Mouse (Mus musculus) embryonic stem cell, embryonic (primary cell): Measurements from ENCODE around the gene Angptl6.

Source experiments
- CTCF ChIA-PET, 4 experiments: fragments of 300-600 bp in 2 of 4; fragments of 350-600 bp in 2 of 4; sonication (Branson Sonifier 250); formaldehyde crosslinking; loops; one replicate each; lab custom pipeline; 2022; ENCODE audit warnings: inconsistent platforms in 2 of 4; lab: Charles Lee
- POLR2A ChIA-PET, 4 experiments: fragments of 300-600 bp in 2 of 4; fragments of 350-600 bp in 2 of 4; sonication (Branson Sonifier 250); formaldehyde crosslinking; loops; one replicate each; lab custom pipeline; 2022; ENCODE audit warnings: antibody characterized with exemption in 4 of 4, inconsistent platforms in 1 of 4; lab: Charles Lee

The Angptl6 gene

GRCm38 (mm10) chr9:20873521-20873920, 6.0 kb downstream of the Angptl6 start:
- ChIA-PET POLR2A (interaction anchor here in 2 of 4 experiments (0.9 to 1.9 kb wide), 3 partner anchors 8 to 20 kb away, joined by 3 to 8 read pairs (median 4); no protein-coding TSS in a partner anchor), CTCF (interaction anchor here in 1 of 4 experiments (0.8 kb wide), 1 partner anchor 10 kb away, joined by 5 read pairs; no protein-coding TSS in a partner anchor)

GRCm38 (mm10) chr9:20872991-20873390, 6.5 kb downstream of the Angptl6 start:
- ChIA-PET POLR2A (interaction anchor here in 2 of 4 experiments (0.8 to 1.9 kb wide), 3 partner anchors 7 to 264 kb away, joined by 3 to 8 read pairs (median 4); no protein-coding TSS in a partner anchor), CTCF (no interaction called here)

- CTCF ChIA-PET, result interaction anchor here (0.6 to 2.2 kb wide), 14 partner anchors 9 to 495 kb away, joined by 3 to 7 read pairs (median 3); partner anchors contain the start of gene Eif3g (in 1 of the 4)
Observed at GRCm38 (mm10) chr9:20870211-20871173, 9.0 kb downstream of the Angptl6 start.

GRCm38 (mm10) chr9:20869246-20869645, 10.3 kb downstream of the Angptl6 start:
- POLR2A ChIA-PET, result interaction anchor here in 3 of 4 experiments (0.5 to 2.5 kb wide), 13 partner anchors 9 to 896 kb away, joined by 3 to 15 read pairs (median 4); partner anchors contain the start of genes Eif3g (in 2 of the 3), Gm38431 (in 1 of the 3), Pin1 (in 1 of the 3) and Raver1 (in 1 of the 3)
- CTCF ChIA-PET, result interaction anchor here in 3 of 4 experiments (0.6 to 2.2 kb wide), 7 partner anchors 10 to 202 kb away, joined by 3 to 6 read pairs (median 4); no protein-coding TSS in a partner anchor

More at GRCm38 (mm10) chr9:20870211-20871173, 9.0 kb downstream of the Angptl6 start:
- POLR2A ChIA-PET, result interaction anchor here in 3 of 4 experiments (0.5 to 2.5 kb wide), 17 partner anchors 8 to 221 kb away, joined by 3 to 15 read pairs (median 4); partner anchors contain the start of genes Eif3g (in 2 of the 3), Gm38431 (in 1 of the 3), Pin1 (in 1 of the 3) and Raver1 (in 1 of the 3)

GRCm38 (mm10) chr9:20868448-20869001, 11.0 kb downstream of the Angptl6 start, which contains the start of gene A230050P20Rik:
A230050P20Rik (plus strand) TSS chr9:20868642.
- ChIA-PET POLR2A (interaction anchor here in 2 of 4 experiments (1.5 to 6.3 kb wide), 5 partner anchors 10 to 38 kb away, joined by 3 to 29 read pairs (median 9); partner anchors contain the start of genes Angptl6 (in 1 of the 2) and Eif3g (in 1 of the 2)), CTCF (interaction anchor here in 2 of 4 experiments (0.5 to 2.2 kb wide), 5 partner anchors 9 to 322 kb away, joined by 3 to 5 read pairs (median 4); no protein-coding TSS in a partner anchor)

- CTCF ChIA-PET, result interaction anchor here in 2 of 4 experiments (1.0 to 1.2 kb wide), 2 partner anchors 110 to 173 kb away, joined by 3 to 4 read pairs; no protein-coding TSS in a partner anchor
- POLR2A ChIA-PET, result interaction anchor here in 2 of 4 experiments (0.9 to 6.3 kb wide), 5 partner anchors 8 to 106 kb away, joined by 3 to 29 read pairs (median 4); partner anchors contain the start of gene Angptl6 (in 1 of the 2)
Observed at GRCm38 (mm10) chr9:20866879-20867278, 12.6 kb downstream of the Angptl6 start.

GRCm38 (mm10) chr9:20862225-20862624, 17.3 kb downstream of the Angptl6 start:
- ChIA-PET CTCF (interaction anchor here (0.6 to 3.4 kb wide), 25 partner anchors 8 to 358 kb away, joined by 3 to 13 read pairs (median 3); no protein-coding TSS in a partner anchor), POLR2A (interaction anchor here in 2 of 4 experiments (0.9 to 2.8 kb wide), 2 partner anchors 16 kb away, joined by 4 to 14 read pairs; no protein-coding TSS in a partner anchor)

GRCm38 (mm10) chr9:20861821-20862220, 17.7 kb downstream of the Angptl6 start:
- POLR2A ChIA-PET, result interaction anchor here in 2 of 4 experiments (0.7 to 2.8 kb wide), 3 partner anchors 9 to 16 kb away, joined by 3 to 14 read pairs (median 4); no protein-coding TSS in a partner anchor
- CTCF ChIA-PET, result interaction anchor here (0.5 to 3.4 kb wide), 26 partner anchors 9 to 380 kb away, joined by 3 to 13 read pairs (median 4); no protein-coding TSS in a partner anchor

GRCm38 (mm10) chr9:20859926-20860325, 19.6 kb downstream of the Angptl6 start:
- POLR2A ChIA-PET, result interaction anchor here in 2 of 4 experiments (0.5 to 2.8 kb wide), 2 partner anchors 18 to 289 kb away, joined by 3 to 14 read pairs; no protein-coding TSS in a partner anchor

GRCm38 (mm10) chr9:20857131-20857530, 22.4 kb downstream of the Angptl6 start:
- POLR2A ChIA-PET, result interaction anchor here in 3 of 4 experiments (0.6 to 1.7 kb wide), 12 partner anchors 10 to 235 kb away, joined by 3 to 12 read pairs (median 4); partner anchors contain the start of genes Angptl6 (in 2 of the 3), Ubl5 (in 2 of the 3), Gm38431 (in 1 of the 3) and Raver1 (in 1 of the 3)
- CTCF ChIA-PET, result interaction anchor here (0.5 to 1.6 kb wide), 23 partner anchors 9 to 280 kb away, joined by 3 to 10 read pairs (median 4); partner anchors contain the start of genes Icam4 (in 1 of the 4) and Tyk2 (in 1 of the 4)

More at GRCm38 (mm10) chr9:20859926-20860325, 19.6 kb downstream of the Angptl6 start:
- CTCF ChIA-PET, result interaction anchor here (0.5 to 3.4 kb wide), 10 partner anchors 10 to 309 kb away, joined by 3 to 13 read pairs (median 4); no protein-coding TSS in a partner anchor

GRCm38 (mm10) chr9:20850179-20850578, 29.3 kb downstream of the Angptl6 start:
- ChIA-PET CTCF (interaction anchor here in 2 of 4 experiments (0.6 to 1.2 kb wide), 4 partner anchors 12 to 160 kb away, joined by 3 to 8 read pairs (median 4); no protein-coding TSS in a partner anchor), POLR2A (interaction anchor here in 1 of 4 experiments (0.8 kb wide), 1 partner anchor 20 kb away, joined by 3 read pairs; no protein-coding TSS in a partner anchor)

- CTCF ChIA-PET, result interaction anchor here in 3 of 4 experiments (0.9 to 3.8 kb wide), 6 partner anchors 12 to 102 kb away, joined by 3 to 16 read pairs (median 5); no protein-coding TSS in a partner anchor
- POLR2A ChIA-PET, result interaction anchor here in 1 of 4 experiments (0.7 kb wide), 1 partner anchor 21 kb away, joined by 3 read pairs; no protein-coding TSS in a partner anchor
Observed at GRCm38 (mm10) chr9:20842670-20843069, 36.9 kb downstream of the Angptl6 start.

- ChIA-PET CTCF (interaction anchor here (0.5 to 3.8 kb wide), 11 partner anchors 11 to 186 kb away, joined by 3 to 16 read pairs (median 4); no protein-coding TSS in a partner anchor), POLR2A (interaction anchor here in 2 of 4 experiments (0.6 to 0.7 kb wide), 2 partner anchors 21 to 131 kb away, joined by 3 read pairs; no protein-coding TSS in a partner anchor)
Observed at GRCm38 (mm10) chr9:20842211-20842610, 37.3 kb downstream of the Angptl6 start.

GRCm38 (mm10) chr9:20838931-20839330, 40.6 kb downstream of the Angptl6 start:
- ChIA-PET CTCF (no interaction called here), POLR2A (interaction anchor here in 1 of 4 experiments (1.6 kb wide), 1 partner anchor 28 kb away, joined by 3 read pairs; no protein-coding TSS in a partner anchor)

- CTCF ChIA-PET, result interaction anchor here in 1 of 4 experiments (0.5 to 1.0 kb wide), 2 partner anchors 97 to 171 kb away, joined by 3 to 5 read pairs; no protein-coding TSS in a partner anchor
- POLR2A ChIA-PET, result interaction anchor here in 1 of 4 experiments (1.6 kb wide), 1 partner anchor 29 kb away, joined by 3 read pairs; no protein-coding TSS in a partner anchor
Observed at GRCm38 (mm10) chr9:20837184-20837947, 42.2 kb downstream of the Angptl6 start.
